Mouse (Mus musculus): Measurements from ENCODE around the gene Stag2.

Gene Stag2

GRCm38 (mm10) chrX:42215742-42216141 lies 66.6 kb downstream of the Stag2 start:
- no peak for DNase-seq (ENCODE audit: low spot score)

GRCm38 (mm10) chrX:42250342-42250741 lies 101.2 kb downstream of the Stag2 start:
- DNase-seq (ENCODE audit: low spot score) = no peak

- no peak for DNase-seq (ENCODE audit: low spot score)
These were observed 123.6 kb downstream of the Stag2 start for GRCm38 (mm10) chrX:42272713-42273112.

GRCm38 (mm10) chrX:42290215-42290614 lies 141.1 kb downstream of the Stag2 start:
- DNase-seq (ENCODE audit: low spot score) = no peak

GRCm38 (mm10) chrX:42315231-42315630 lies 166.1 kb downstream of the Stag2 start:
- no peak for DNase-seq (ENCODE audit: low spot score)

- no peak for DNase-seq (ENCODE audit: low spot score)
These were observed 171.3 kb downstream of the Stag2 start for GRCm38 (mm10) chrX:42320424-42320823.

- no peak for DNase-seq (ENCODE audit: low spot score)
These were observed 172.2 kb downstream of the Stag2 start for GRCm38 (mm10) chrX:42321200-42321773.

- no peak for DNase-seq (ENCODE audit: low spot score)
These were observed 175.7 kb downstream of the Stag2 start for GRCm38 (mm10) chrX:42324848-42325247.

All from ovary, postnatal 36 days (tissue).